In the genomic region with DNA sequence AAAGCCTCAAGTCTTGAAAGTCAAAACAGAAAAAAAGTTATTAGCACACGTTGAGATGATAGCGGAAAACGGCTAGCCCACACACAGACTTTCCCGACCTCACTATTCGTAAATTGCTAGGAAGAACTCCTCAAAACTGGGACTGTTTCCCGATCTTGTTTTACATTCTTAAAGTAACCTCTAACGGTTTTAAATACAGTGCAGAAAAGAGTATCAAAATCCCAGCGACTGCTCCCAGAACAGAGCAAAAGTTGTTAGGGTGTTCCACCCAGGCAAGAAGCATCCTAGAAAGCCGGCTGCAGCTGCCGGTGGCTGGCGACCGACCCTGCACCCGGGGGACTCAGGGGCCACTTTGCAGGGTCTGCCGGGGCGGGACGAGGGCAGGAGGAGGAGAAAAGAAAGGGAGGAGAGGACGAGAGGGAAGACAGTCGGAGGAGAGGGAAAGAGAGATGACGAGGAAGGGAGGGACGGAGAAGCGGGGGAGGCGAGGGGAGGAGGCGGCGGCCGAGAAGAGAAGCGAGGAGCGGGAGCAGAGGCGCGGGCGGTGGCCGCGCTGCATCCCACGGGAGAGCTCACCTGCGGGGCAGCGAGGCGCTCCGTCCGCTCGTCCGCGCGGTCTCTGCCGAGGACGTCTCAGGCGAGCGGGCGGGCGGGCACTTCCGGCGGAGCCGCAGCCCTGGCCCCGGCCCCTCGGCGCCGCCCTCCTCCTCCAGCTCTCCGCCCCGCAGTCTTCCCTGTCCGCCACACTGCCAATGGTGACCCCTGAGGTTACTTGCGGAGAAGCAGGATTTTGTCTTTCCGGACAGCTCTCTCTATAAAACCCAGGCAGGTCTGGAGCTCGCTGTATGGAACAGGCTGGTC, we compare ENCODE assay signal across 8 mouse cellular contexts. TPM values are rescaled to one million over a fixed set of nuclear protein-coding genes. Genes with fewer than 3 reads are reported as not detected.
DNase-seq lines count a peak whose midpoint lies in the region; ATAC-seq and TF ChIP-seq lines count a peak whose summit lies in the region.

A gene (minus strand): TSS at position 661 of the 861 bp plus-strand sequence.

- peak within 1 kb of the TSS; percentile 72 for H3K9ac ChIP-seq in intestine, embryonic 14.5 days (ENCODE audit: low read length)

- no peaks in the 10 kb centered on the region for H3K9me3 ChIP-seq in intestine, embryonic 14.5 days (ENCODE audit: control insufficient read depth, low read length)

- WGBS in intestine, embryonic 14.5 days: 0% methylated on average over 52 of the region's 61 CpGs

- TF ChIP-seq CTCF in cortical plate, adult 2 months (IDR thresholded peaks at IDR 0.05; ENCODE audit: extremely low read depth, insufficient read depth, low read length): no peak

- peak within 1 kb of the TSS; percentile 85 for H3K4me3 ChIP-seq in cortical plate, adult 2 months (ENCODE audit: insufficient read depth, low read length)
- peak within 1 kb of the TSS; percentile 56 for H3K4me3 ChIP-seq in intestine, embryonic 14.5 days (ENCODE audit: low read depth, low read length)

- peak within 1 kb of the TSS; percentile 74 for H3K4me2 ChIP-seq in intestine, embryonic 14.5 days (ENCODE audit: low read length)

- peak; percentile 81 for ATAC-seq in intestine, embryonic 14.5 days (replicated peaks; ENCODE audit: low FRiP score, low TSS enrichment, low read depth)
- peak; percentile 68 for ATAC-seq in megakaryocyte-erythroid progenitor cell, adult 5-6 weeks (replicated peaks; ENCODE audit: low FRiP score, low TSS enrichment, poor library complexity, severe bottlenecking)

- H3K36me3 ChIP-seq in intestine, embryonic 14.5 days (ENCODE audit: control insufficient read depth, insufficient read depth, low read length): no peaks in the 10 kb centered on the region

- H3K27ac ChIP-seq in cortical plate, adult 2 months (ENCODE audit: insufficient read depth, low read length): peak within 1 kb of the TSS; percentile 75; the same call in 1 of the 2 replicates
- peak within 1 kb of the TSS; percentile 78 for H3K27ac ChIP-seq in intestine, embryonic 14.5 days (ENCODE audit: low read depth)

- no peaks in the 10 kb centered on the region for H3K27me3 ChIP-seq in intestine, embryonic 14.5 days (replicated peaks; ENCODE audit: control insufficient read depth, insufficient read depth, low read length)

- TF ChIP-seq POLR2A in cortical plate, adult 2 months (IDR thresholded peaks at IDR 0.05; ENCODE audit: extremely low read depth, insufficient read depth, low read length): no peak

- H3K4me1 ChIP-seq in cortical plate, adult 2 months (ENCODE audit: control insufficient read depth, insufficient read depth, low read length): no peaks in the 10 kb centered on the region
- H3K4me1 ChIP-seq in intestine, embryonic 14.5 days (replicated peaks; ENCODE audit: control insufficient read depth, insufficient read depth, low read length): peaks cover 13% of the 10 kb centered on the region

- intact Hi-C loops in left cerebral cortex, postnatal 36 days (cut with DNase I): no loop called here

- DNase-seq in left cerebral cortex, adult 18-20 months (ENCODE audit: low spot score in 2 of 2): peak; percentile 28 to 54
- no peak for DNase-seq in left cerebral cortex, adult 11 months (ENCODE audit: low spot score)
- DNase-seq in gastrocnemius, postnatal 4 days (ENCODE audit: low spot score in 2 of 2): peak; percentile 49 to 71
- peak; percentile 82 for DNase-seq in intestine, embryonic 14.5 days (ENCODE audit: low spot score)
- peak; percentile 47 to 62 for DNase-seq in left cerebral cortex, postnatal 36 days (ENCODE audit: low spot score in 2 of 2)
- DNase-seq in right cerebral cortex, postnatal 14 days: peak; percentile 47

RNA-seq across cellular contexts. Expression of the gene that starts here (rescaled TPM):
- 10 to 100 TPM; 16.4 to 17.8 TPM for total RNA-seq in left cerebral cortex, adult 18-20 months (2021)
- polyA plus RNA-seq in cortical plate, adult 2 months (2012; rRNA removed): 13.1 and 17.0 TPM in 2 replicates
- total RNA-seq in gastrocnemius, postnatal 4 days (2021): 10 to 100 TPM; 22.9 to 23.7 TPM
- 86.5 and 88.7 TPM in 2 replicates for polyA plus RNA-seq in intestine, embryonic 14.5 days (2014; fragmentation: Nextera tagmentation; extraction: Ambion mirVana)
- total RNA-seq in left cerebral cortex, postnatal 36 days (2021): 10 to 100 TPM; 17.2 to 20.5 TPM
- total RNA-seq in megakaryocyte-erythroid progenitor cell, adult 5-6 weeks (2014; fragmentation: Nextera tagmentation): 69.6 and 76.7 TPM in 2 replicates
- total RNA-seq in megakaryocyte-erythroid progenitor cell, adult 5-6 weeks (2017): 101 and 137 TPM in 2 replicates
